Mouse (Mus musculus): ENCODE measurements around the gene Nwd1. TPM values are rescaled to one million over a fixed set of nuclear protein-coding genes. Genes with fewer than 3 reads are reported as not detected.

Gene Nwd1
- polyA plus RNA-seq, 1 experiment from 2014 or later: 2.7 TPM

Small RNAs within 50 kb of the gene (microRNA-seq; reads per million reads assigned to microRNA genes)
- not detected for gene Gm26237

Other genes with a start within 250 kb of the Nwd1 start
- gene Eps15l1, start 225.3 kb upstream of the Nwd1 start, polyA plus RNA-seq (2014; fragmentation: Nextera tagmentation; extraction: Ambion mirVana): 59.3 and 60.5 TPM in 2 replicates
- gene Calr3, start 202.8 kb upstream of the Nwd1 start, polyA plus RNA-seq (2014; fragmentation: Nextera tagmentation; extraction: Ambion mirVana): 0.92 and 1.7 TPM in 2 replicates
- gene 1700030K09Rik, start 202.8 kb upstream of the Nwd1 start, polyA plus RNA-seq (2014; fragmentation: Nextera tagmentation; extraction: Ambion mirVana): 14.4 and 14.9 TPM in 2 replicates
- gene Cherp, start 171.5 kb upstream of the Nwd1 start, polyA plus RNA-seq (2014; fragmentation: Nextera tagmentation; extraction: Ambion mirVana): 47.2 and 52.3 TPM in 2 replicates
- 11.0 and 12.8 TPM in 2 replicates for gene Slc35e1, start 154.1 kb upstream of the Nwd1 start, polyA plus RNA-seq (2014; fragmentation: Nextera tagmentation; extraction: Ambion mirVana)
- 13.4 and 15.8 TPM in 2 replicates for gene Med26, start 98.4 kb upstream of the Nwd1 start, polyA plus RNA-seq (2014; fragmentation: Nextera tagmentation; extraction: Ambion mirVana)
- 131 and 140 TPM in 2 replicates for gene Smim7, start 75.6 kb upstream of the Nwd1 start, polyA plus RNA-seq (2014; fragmentation: Nextera tagmentation; extraction: Ambion mirVana)
- gene Tmem38a, start 74.7 kb upstream of the Nwd1 start, polyA plus RNA-seq (2014; fragmentation: Nextera tagmentation; extraction: Ambion mirVana): 34.2 TPM in 2 replicates
- gene Sin3b, start 76.6 kb downstream of the Nwd1 start, polyA plus RNA-seq (2014; fragmentation: Nextera tagmentation; extraction: Ambion mirVana): 179 and 185 TPM in 2 replicates
- 0.39 and 0.57 TPM in 2 replicates for gene F2rl3, start 115.2 kb downstream of the Nwd1 start, polyA plus RNA-seq (2014; fragmentation: Nextera tagmentation; extraction: Ambion mirVana)

Data from hindbrain, embryonic 14.5 days (tissue).